Mouse (Mus musculus) neural tube, embryonic 12.5 days (tissue): ENCODE results near the gene Rex1bd. TPM values are rescaled to one million over a fixed set of nuclear protein-coding genes. Genes with fewer than 3 reads are reported as not detected.
A peak's percentile ranks its signal among the peaks of the same experiment; 100 is the strongest.

Experiments
- ATAC-seq: fragments of 200-750 bp; cut with Nextera tagmentation; 2 replicates; pipeline ENCODE4 v1.8.0; 2017; ENCODE audit warnings: low read depth, mild to moderate bottlenecking, moderate TSS enrichment, moderate library complexity; ENCODE audit not compliant: low FRiP score
- H3K27ac ChIP-seq: fragments of 300-500 bp; sonication (generic); 2 replicates; pipeline ENCODE4 v1.5.1; 2016
- H3K27me3 ChIP-seq: fragments of 300-500 bp; sonication (generic); replicated peaks from 2 replicates; pipeline ENCODE4 v1.6.1; 2016; ENCODE audit warnings: mild to moderate bottlenecking
- H3K36me3 ChIP-seq: fragments of 300-500 bp; sonication (generic); 2 replicates; pipeline ENCODE4 v1.6.1; 2016; ENCODE audit warnings: mild to moderate bottlenecking
- H3K4me1 ChIP-seq: fragments of 300-500 bp; sonication (generic); 2 replicates; pipeline ENCODE4 v1.6.1; 2016
- H3K4me2 ChIP-seq: fragments of 300-500 bp; sonication (generic); replicated peaks from 2 replicates; pipeline ENCODE4 v1.6.1; 2016; ENCODE audit warnings: mild to moderate bottlenecking
- H3K4me3 ChIP-seq: fragments of 300-500 bp; sonication (generic); 2 replicates; pipeline ENCODE4 v1.5.1; 2016
- H3K9ac ChIP-seq: fragments of 300-500 bp; sonication (generic); 2 replicates; pipeline ENCODE4 v1.6.1; 2016; ENCODE audit warnings: mild to moderate bottlenecking
- H3K9me3 ChIP-seq: fragments of 300-500 bp; sonication (generic); 2 replicates; pipeline ENCODE4 v1.6.1; 2016; ENCODE audit warnings: mild to moderate bottlenecking
- WGBS: fragments of 180-500 bp; shearing (Covaris S2); methylation state at CpG from one replicate; pipeline ENCODE4 v1.1.7; 2016; 5-methylcytosine and 5-hydroxymethylcytosine counted together
- polyA plus RNA-seq: library from polyadenylated mRNA; unstranded; fragments of >200 nt; fragmentation: Nextera tagmentation; extraction: Ambion mirVana; gene quantifications from 2 replicates; pipeline ENCODE4 v1.2.1, GENCODE M21; 2016

Gene Rex1bd
- 123 and 135 TPM in 2 replicates for polyA plus RNA-seq

DNA sequence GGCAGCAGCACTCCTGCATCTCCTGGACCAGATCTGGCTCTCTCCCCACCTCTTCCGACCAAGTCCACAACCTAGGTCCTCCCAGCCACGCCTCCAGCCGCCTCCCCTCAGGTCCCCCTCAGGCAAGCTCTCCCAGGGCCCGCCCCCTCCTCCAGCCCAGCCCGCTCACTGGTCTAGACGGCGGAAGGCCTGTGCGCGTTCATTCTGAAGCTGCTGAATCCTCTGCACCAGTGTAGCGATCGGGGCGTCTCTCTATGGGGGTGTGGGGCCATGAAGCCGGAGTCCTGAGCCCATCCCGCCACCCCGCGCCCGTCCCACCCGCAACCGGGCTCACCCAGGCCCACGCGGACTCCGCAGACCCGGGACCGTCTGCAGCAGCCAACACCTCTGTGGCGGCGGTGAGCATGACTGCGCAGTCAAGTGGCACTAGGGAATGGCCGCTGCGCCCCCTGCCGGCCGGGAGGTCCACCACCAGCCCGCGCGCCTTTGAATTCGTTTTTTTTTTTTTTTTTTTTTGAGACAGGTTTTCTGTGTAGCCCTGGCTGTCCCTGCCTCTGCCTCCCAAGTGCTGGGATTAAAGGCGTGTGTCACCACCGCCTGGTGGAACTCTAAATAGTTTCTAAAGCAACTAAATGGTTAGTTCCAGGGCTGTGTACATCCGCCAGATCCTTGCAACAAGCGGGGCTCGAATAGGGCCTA lies at the start of gene Rex1bd:
TSS of gene Rex1bd (minus strand) at position 425 of the 699 bp plus-strand sequence.
- Histone ChIP-seq H3K9ac (peak within 1 kb of the TSS; percentile 89), H3K36me3 (peaks cover 20% of the 10 kb centered on the region), H3K27ac (peak within 1 kb of the TSS; percentile 77; the same call in 1 of the 2 replicates), H3K4me3 (peak within 1 kb of the TSS; percentile 79), H3K4me1 (peaks cover 56% of the 10 kb centered on the region), H3K27me3 (peaks cover 27% of the 10 kb centered on the region), H3K4me2 (peak within 1 kb of the TSS; percentile 88), H3K9me3 (no peaks in the 10 kb centered on the region)
- ATAC-seq: peak; percentile 81
- 2% methylated on average over 40 of the region's 40 CpGs for WGBS

DNA sequence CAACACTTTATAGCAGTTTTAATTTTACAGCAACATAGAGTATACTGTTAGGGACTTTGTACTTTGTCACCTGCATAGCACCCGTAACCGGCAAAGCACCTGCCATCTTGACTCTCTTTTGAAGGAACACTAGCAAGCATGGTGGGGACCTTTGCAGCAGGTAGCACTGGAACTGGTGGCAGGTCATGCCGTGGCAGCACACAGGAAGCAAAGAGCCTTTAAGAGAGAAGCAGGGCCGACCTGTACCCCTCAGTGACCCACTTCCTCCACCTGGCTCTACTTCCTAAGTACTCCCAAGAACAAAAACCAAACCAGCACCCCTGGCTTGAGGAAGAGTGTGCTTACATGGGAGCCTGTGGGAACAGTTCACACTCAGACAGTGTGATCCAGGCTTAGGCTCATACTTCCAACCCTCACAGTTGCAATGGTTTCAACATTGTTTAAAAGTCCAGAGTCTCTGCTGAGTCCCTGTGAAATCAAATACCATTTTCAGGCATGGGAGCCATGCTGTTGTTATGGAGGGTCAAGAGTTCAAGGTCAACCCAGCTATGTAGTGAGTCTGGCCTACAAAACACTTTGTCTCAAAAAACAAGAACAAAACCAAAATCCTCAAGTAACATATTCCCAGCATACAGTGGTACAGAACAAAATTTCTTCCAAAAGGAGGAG lies 48.7 kb upstream of the Rex1bd start:
- H3K27ac ChIP-seq: no peak overlapping the region
- WGBS: 86% methylated on average over 4 of the region's 4 CpGs
- H3K4me3 ChIP-seq: no peak overlapping the region
- no peak overlapping the region for H3K9ac ChIP-seq
- no peaks in the 10 kb centered on the region for H3K9me3 ChIP-seq
- H3K36me3 ChIP-seq: 0 out of 2 replicates have a peak, but pooled peaks cover 4% of the 10 kb centered on the region
- no peak overlapping the region for H3K4me2 ChIP-seq
- H3K4me1 ChIP-seq: no peaks in the 10 kb centered on the region
- H3K27me3 ChIP-seq: no peaks in the 10 kb centered on the region
- ATAC-seq: no peak

DNA sequence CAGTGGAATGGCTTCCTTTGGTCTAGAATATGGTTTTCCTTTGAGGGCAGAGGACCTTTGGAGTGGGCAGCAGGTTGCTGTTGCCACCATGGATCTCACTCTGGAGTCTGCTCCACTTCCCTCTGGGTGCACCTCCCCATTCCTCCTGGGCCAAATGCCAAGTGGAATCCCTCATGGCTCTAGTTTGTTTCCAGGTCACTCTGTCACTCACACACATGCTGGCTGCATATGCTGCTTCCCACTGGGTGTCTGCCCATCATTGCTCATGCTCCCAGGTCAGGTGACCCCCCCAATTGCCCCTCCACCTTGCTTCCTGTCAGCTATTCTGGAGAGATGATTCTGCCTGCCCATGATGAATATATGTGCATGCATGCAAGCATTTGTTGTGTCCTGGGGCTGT lies 47.2 kb upstream of the Rex1bd start:
- Histone ChIP-seq H3K27ac (no peak overlapping the region), H3K4me3 (no peak overlapping the region)
- no peak for ATAC-seq

DNA sequence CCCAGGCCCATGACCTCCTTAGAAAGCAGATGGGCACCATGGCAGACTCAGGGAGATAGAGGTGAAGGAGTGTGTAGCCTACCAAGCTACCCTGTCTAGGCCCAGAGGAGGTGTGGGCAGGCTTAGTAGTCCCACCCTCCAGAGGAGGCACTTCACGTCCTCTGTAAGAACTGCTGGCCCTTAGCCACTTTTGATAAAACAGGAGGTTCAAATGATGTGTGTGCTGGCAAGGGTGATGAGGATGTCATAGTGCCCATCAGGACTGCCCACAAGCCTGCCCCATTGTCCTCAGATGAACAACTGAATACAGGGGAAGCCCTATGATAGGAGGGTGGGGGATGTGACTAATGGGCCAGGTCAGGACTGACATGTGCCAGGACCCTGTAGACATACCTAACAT lies 46.3 kb upstream of the Rex1bd start:
- no peak overlapping the region for H3K4me2 ChIP-seq
- H3K4me3 ChIP-seq: no peak overlapping the region
- H3K9me3 ChIP-seq: no peaks in the 10 kb centered on the region
- H3K27me3 ChIP-seq: no peaks in the 10 kb centered on the region
- no peak overlapping the region for H3K9ac ChIP-seq
- no peak for ATAC-seq
- 65% methylated on average over 1 of the region's 1 CpGs for WGBS
- 0 out of 2 replicates have a peak, but pooled peaks cover 4% of the 10 kb centered on the region for H3K36me3 ChIP-seq
- no peak overlapping the region for H3K27ac ChIP-seq
- no peaks in the 10 kb centered on the region for H3K4me1 ChIP-seq

More for the DNA sequence above, 47.2 kb upstream of the Rex1bd start:
- Histone ChIP-seq H3K9me3 (no peaks in the 10 kb centered on the region), H3K4me1 (no peaks in the 10 kb centered on the region), H3K27me3 (no peaks in the 10 kb centered on the region), H3K36me3 (0 out of 2 replicates have a peak, but pooled peaks cover 4% of the 10 kb centered on the region), H3K9ac (no peak overlapping the region), H3K4me2 (no peak overlapping the region)

DNA sequence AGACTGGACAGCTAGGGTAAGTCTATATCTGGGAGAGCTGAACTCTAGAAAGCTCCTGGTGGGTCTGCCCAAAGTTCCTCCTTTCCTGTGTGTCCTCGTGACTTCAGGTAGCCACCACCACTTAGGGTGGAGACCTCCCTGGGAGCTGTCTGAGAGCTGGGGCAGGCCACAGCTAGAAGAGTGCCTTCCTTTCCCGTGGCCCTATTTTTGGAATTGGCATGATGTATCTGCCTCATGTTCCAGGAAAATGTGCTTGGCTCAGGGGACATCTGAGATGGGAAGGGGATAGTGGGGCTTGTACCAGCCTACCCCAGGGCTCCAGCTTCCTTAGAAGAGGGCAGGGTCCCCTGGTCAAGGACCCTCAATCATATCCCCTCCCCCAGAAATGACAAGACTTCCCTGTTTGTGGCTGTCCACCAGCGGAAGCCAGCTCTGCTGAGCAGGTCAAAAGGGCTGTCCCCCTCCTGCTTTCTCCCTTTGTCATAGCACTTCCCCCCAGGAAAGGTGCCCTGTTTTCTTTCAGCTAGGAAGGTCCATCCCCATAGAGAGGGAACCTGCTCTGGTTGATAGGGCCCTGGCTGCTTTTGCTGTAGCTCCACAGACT lies 45.1 kb upstream of the Rex1bd start:
- Histone ChIP-seq H3K9ac (no peak overlapping the region), H3K4me3 (no peak overlapping the region)
- no peak for ATAC-seq

DNA sequence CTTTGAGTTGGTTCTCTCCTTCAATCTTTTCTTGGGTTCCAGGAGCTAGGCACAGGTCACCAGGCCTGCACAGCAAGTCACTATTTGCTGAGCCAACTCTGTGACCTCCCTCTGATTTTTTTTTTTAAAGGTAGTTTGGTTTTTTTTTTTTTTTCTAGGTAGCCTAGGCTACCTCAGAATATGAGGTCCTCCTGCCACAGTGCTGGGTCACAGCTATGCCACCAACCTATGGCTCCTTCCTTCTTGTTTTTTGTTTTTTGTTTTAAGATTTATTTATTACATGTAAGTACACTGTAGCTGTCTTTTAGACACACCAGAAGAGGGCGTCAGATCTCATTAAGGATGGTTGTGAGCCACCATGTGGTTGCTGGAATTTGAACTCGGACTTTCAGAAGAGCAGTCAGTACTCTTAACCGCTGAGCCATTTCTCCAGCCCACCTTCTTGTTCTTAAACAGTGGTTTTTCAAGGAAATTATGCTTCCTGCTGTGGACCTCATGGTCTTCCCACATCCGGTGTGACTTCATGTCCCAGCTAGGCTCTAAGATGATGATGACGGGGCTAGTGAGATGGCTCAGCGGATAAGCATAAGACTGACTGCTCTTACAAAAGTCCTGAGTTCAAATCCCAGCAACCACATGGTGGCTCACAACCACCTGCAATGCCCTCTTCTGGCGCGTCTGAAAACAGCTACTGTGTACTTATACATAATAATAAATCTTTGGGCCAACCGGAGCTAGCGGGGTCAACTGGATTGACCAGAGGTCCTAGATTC lies 43.0 kb upstream of the Rex1bd start:
- Histone ChIP-seq H3K27me3 (no peaks in the 10 kb centered on the region), H3K9ac (no peak overlapping the region), H3K4me3 (no peak overlapping the region), H3K9me3 (no peaks in the 10 kb centered on the region), H3K4me2 (no peak overlapping the region), H3K4me1 (no peaks in the 10 kb centered on the region), H3K36me3 (no peaks in the 10 kb centered on the region), H3K27ac (no peak overlapping the region)
- 92% methylated on average over 10 of the region's 10 CpGs for WGBS
- ATAC-seq: no peak

More for the DNA sequence above, 45.1 kb upstream of the Rex1bd start:
- no peaks in the 10 kb centered on the region for H3K9me3 ChIP-seq
- no peaks in the 10 kb centered on the region for H3K27me3 ChIP-seq
- no peak overlapping the region for H3K27ac ChIP-seq
- 79% methylated on average over 3 of the region's 3 CpGs for WGBS
- H3K4me2 ChIP-seq: no peak overlapping the region
- no peaks in the 10 kb centered on the region for H3K4me1 ChIP-seq
- 0 out of 2 replicates have a peak, but pooled peaks cover 4% of the 10 kb centered on the region for H3K36me3 ChIP-seq

DNA sequence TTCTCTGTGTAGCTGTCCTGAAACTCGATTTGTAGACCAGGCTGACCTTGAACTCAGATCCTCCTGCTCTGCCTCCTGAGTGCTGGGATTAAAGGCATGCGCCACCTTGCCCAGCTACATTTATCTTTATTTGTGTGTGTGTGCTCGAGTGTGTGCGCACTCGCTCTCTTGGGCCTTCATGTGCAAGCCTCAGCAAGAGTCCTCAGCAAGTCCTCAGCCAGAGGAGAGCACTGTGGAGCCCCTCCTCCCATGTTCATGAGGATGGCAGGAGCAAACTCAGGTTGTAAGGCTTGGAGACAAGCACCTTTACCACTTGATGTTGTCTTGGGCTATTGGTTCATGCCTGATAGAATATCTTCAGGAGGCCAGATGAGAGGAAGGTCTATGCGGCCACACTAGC lies 41.2 kb upstream of the Rex1bd start:
- H3K4me1 ChIP-seq: no peaks in the 10 kb centered on the region; the same call in 1 of the 2 replicates
- no peak overlapping the region for H3K4me3 ChIP-seq
- no peak overlapping the region for H3K4me2 ChIP-seq
- no peak overlapping the region for H3K27ac ChIP-seq
- no peaks in the 10 kb centered on the region for H3K9me3 ChIP-seq
- no peak for ATAC-seq
- H3K27me3 ChIP-seq: no peaks in the 10 kb centered on the region
- 93% methylated on average over 6 of the region's 6 CpGs for WGBS
- no peaks in the 10 kb centered on the region for H3K36me3 ChIP-seq
- no peak overlapping the region for H3K9ac ChIP-seq

DNA sequence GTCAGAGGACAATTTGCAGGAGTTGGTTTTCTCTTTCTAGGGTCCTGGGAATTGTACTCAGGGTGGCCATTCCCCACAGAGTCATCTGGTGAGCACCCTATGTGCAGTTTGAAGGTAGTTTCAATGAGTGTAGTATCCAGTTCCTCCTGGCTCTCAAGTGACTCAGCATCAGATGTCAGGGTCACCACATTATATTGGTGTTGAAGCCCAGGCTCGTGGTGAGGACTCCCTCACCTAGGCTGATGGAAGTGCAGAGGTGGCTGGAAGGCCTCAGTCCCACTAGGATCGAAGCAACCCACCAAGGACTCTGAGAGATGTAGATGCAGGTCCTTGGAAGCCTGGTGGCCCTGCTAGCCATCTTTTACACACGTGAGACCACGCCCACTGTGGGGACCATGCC lies 39.9 kb upstream of the Rex1bd start:
- Histone ChIP-seq H3K9ac (no peak overlapping the region), H3K27ac (no peak overlapping the region), H3K36me3 (no peaks in the 10 kb centered on the region), H3K4me2 (no peak overlapping the region), H3K9me3 (no peaks in the 10 kb centered on the region), H3K27me3 (no peaks in the 10 kb centered on the region), H3K4me1 (peaks cover 5% of the 10 kb centered on the region), H3K4me3 (no peak overlapping the region)
- WGBS: 87% methylated on average over 4 of the region's 4 CpGs
- no peak for ATAC-seq

DNA sequence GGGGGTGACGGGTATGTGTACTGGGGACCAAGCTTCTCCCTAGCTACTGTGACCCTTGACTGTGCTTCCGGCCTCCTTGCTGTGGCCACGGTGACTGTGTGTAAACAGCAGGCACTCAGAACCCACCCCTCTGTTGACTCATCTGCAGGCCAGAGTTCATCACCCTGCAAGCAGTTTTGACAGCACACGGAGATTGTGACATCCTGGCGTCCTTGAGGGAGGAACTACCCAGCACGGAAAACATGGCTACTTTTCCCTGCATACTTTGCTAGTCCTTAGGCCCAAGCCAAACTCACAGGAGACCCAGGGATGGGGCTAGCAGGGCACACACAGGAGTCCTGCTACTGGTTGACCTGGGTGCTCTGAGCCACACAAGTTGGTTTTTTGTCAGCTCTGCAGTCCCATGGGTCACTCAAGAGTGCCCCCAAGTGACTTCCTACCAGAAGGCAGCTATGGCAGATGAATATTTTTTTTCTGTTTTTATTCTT lies 37.7 kb upstream of the Rex1bd start:
- Histone ChIP-seq H3K4me1 (peaks cover 21% of the 10 kb centered on the region), H3K4me2 (no peak overlapping the region; the same call in 1 of the 2 replicates), H3K9me3 (no peaks in the 10 kb centered on the region), H3K27me3 (no peaks in the 10 kb centered on the region), H3K4me3 (no peak overlapping the region), H3K36me3 (no peaks in the 10 kb centered on the region), H3K27ac (no peak overlapping the region), H3K9ac (no peak overlapping the region)
- WGBS: 72% methylated on average over 6 of the region's 6 CpGs
- no peak for ATAC-seq

DNA sequence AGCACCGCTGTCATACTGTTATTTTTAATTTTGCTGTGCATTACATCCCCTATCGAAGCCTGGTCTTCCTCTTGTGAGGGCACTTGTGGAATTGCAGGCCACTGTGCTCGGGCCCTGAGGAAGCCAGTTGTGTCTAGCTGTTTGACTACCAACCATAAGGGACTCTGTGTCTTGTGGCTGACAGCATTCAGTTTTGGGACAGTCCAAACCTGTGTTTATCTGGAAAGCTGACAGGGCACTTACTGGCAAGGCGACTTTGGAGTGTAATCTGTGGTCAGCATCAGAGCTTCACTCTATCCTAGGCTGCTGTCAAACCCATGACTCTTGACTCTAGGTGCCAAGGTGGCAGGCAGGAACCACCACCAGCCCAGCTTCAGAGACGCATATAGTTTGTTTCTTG lies 34.5 kb upstream of the Rex1bd start:
- Histone ChIP-seq H3K4me2 (peak overlapping the region; percentile 81), H3K27ac (no peak overlapping the region), H3K9ac (no peak overlapping the region; the same call in 1 of the 2 replicates), H3K27me3 (no peaks in the 10 kb centered on the region), H3K4me3 (no peak overlapping the region), H3K9me3 (no peaks in the 10 kb centered on the region), H3K36me3 (peaks cover 15% of the 10 kb centered on the region), H3K4me1 (peaks cover 26% of the 10 kb centered on the region)
- 89% methylated on average over 5 of the region's 5 CpGs for WGBS
- ATAC-seq: no peak

DNA sequence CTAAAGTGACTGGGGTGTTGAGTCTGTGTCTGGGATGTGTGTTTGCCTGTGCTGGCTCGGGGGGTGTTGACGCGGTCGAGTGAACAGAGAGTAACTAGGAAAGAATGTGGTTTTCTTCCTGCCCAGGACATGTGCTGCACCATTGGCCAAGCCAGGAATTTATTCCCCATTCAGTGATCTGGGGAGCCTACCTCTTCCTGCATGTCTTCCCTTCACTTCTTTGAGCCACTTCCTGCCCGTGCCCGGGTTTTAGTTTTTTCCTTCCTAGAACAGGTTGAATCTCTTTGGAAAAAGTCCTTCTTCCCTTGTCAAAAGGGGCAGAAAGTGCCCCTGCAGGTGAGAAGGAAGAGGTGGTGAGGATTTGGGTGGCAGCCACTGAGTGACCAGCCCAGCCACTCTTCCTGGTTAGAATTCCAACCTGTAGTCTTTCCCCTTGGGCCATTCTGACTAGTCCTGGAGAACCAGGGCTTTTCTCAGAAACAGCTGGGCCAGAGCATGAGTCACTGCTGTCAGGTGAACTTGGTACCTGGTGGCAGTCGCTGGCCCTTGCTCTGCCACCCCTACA lies 34.0 kb upstream of the Rex1bd start:
- ATAC-seq: no peak
- WGBS: 52% methylated on average over 7 of the region's 7 CpGs
- H3K4me2 ChIP-seq: peak overlapping the region; percentile 81
- peak overlapping the region; percentile 73 for H3K4me3 ChIP-seq
- H3K36me3 ChIP-seq: peaks cover 18% of the 10 kb centered on the region
- H3K27ac ChIP-seq: no peak overlapping the region
- no peaks in the 10 kb centered on the region for H3K9me3 ChIP-seq
- H3K9ac ChIP-seq: peak overlapping the region; percentile 79
- H3K4me1 ChIP-seq: peaks cover 26% of the 10 kb centered on the region
- H3K27me3 ChIP-seq: no peaks in the 10 kb centered on the region
